Mouse (Mus musculus) small intestine, adult 2 months (tissue): ENCODE measurements at regions not wholly inside any gene's neighbourhood (a gene's known extent, or its start where the extent isn't known, plus 50 kb on each side); places are given as distances from the start of the nearest gene placed in this dataset.

Experiments
- CTCF ChIP-seq: fragments of 200-500 bp; IDR thresholded peaks from 2 replicates; pipeline ENCODE4 v1.5.1; 2012; ENCODE audit warnings: low read depth, mild to moderate bottlenecking, control low read depth, inconsistent platforms, low read length, moderate library complexity, mixed read lengths; ENCODE audit not compliant: insufficient replicate concordance, insufficient read length; ENCODE audit errors: extremely low read depth
- POLR2A ChIP-seq: fragments of 200-500 bp; IDR thresholded peaks from 2 replicates; pipeline ENCODE4 v1.6.1; 2012; ENCODE audit warnings: low read depth, mild to moderate bottlenecking, control low read depth, inconsistent platforms, low read length, moderate library complexity

GRCm38 (mm10) chr5:133776591-133776990 lies 322.9 kb upstream of the Castor2 start:
- TF ChIP-seq POLR2A (no peak), CTCF (no peak)
